Mouse (Mus musculus): ENCODE results near the gene Fosl1. TPM values are rescaled to one million over a fixed set of nuclear protein-coding genes. Genes with fewer than 3 reads are reported as not detected.

The Fosl1 gene
- polyA plus RNA-seq, 1 experiment from 2014 or later: not detected

DNA sequence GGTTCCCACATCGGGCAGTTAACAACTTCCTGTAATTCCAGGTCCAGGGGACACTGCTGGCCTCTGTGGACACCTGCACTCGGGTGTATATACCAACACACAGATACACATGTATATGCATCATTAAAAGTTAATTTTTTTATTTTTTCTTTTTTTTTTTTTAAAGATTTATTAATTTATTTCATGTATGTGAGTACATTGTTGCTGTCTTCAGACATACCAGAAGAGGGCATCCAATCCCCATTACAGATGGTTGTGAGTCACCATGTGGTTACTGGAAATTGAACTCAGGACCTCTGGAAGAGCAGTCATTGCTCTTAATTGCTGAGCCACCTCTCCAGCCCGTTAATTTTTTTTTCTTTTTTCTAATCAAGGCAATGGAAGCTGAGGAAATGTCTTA, 25.5 kb downstream of the Fosl1 start:
- Histone ChIP-seq H3K27me3 (no peaks in the 10 kb centered on the region), H3K9ac (replicated peaks) (no peak overlapping the region), H3K9me3 (0 out of 2 replicates have a peak, but pooled peaks cover 3% of the 10 kb centered on the region), H3K4me1 (replicated peaks) (peaks cover 25% of the 10 kb centered on the region), H3K4me2 (0 out of 2 replicates have a peak overlapping the region, but pooled peaks have one; percentile 79), H3K36me3 (peaks cover 20% of the 10 kb centered on the region), H3K4me3 (replicated peaks) (peak overlapping the region; percentile 76; the same call in 1 of the 2 replicates), H3K27ac (peak overlapping the region; percentile 94; the same call in 1 of the 2 replicates)
- WGBS: 85% methylated on average over 3 of the region's 3 CpGs
- no peak for ATAC-seq (ENCODE audit: insufficient number of reproducible peaks, insufficient read depth, low FRiP score, low TSS enrichment, low read depth)

DNA sequence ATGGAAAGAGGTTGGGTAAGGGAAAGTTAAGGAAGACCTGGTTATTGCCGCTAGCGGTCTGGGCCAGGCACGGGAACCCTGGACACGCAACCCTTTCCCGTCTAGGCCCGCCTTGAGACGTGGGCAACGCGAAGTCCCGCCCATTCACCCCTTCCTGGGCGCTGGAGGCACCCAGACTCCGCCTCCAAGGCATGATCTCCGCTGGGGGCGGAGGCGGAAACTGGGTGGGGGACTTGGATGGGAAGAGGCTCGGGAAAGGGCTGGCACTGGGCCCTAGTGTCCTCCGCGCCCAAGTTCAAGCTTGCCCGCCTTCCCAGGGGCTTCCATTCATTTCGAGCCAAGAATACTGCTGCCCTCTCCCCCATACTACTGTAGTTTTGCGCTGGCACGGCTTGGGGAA, 26.4 kb downstream of the Fosl1 start, which contains the start of gene Efemp2:
Efemp2 (plus strand) TSS at position 235 of the 400 bp plus-strand sequence.
- Histone ChIP-seq H3K9ac (replicated peaks) (peak within 1 kb of the TSS; percentile 93), H3K36me3 (peaks cover 27% of the 10 kb centered on the region), H3K4me3 (replicated peaks) (peak within 1 kb of the TSS; percentile 76), H3K9me3 (0 out of 2 replicates have a peak, but pooled peaks cover 3% of the 10 kb centered on the region), H3K4me1 (replicated peaks) (peaks cover 25% of the 10 kb centered on the region), H3K27me3 (no peaks in the 10 kb centered on the region), H3K27ac (peak within 1 kb of the TSS; percentile 94), H3K4me2 (peak within 1 kb of the TSS; percentile 79)
- WGBS: 1% methylated on average over 22 of the region's 22 CpGs
- peak; percentile 32 for ATAC-seq (ENCODE audit: insufficient number of reproducible peaks, insufficient read depth, low FRiP score, low TSS enrichment, low read depth)

DNA sequence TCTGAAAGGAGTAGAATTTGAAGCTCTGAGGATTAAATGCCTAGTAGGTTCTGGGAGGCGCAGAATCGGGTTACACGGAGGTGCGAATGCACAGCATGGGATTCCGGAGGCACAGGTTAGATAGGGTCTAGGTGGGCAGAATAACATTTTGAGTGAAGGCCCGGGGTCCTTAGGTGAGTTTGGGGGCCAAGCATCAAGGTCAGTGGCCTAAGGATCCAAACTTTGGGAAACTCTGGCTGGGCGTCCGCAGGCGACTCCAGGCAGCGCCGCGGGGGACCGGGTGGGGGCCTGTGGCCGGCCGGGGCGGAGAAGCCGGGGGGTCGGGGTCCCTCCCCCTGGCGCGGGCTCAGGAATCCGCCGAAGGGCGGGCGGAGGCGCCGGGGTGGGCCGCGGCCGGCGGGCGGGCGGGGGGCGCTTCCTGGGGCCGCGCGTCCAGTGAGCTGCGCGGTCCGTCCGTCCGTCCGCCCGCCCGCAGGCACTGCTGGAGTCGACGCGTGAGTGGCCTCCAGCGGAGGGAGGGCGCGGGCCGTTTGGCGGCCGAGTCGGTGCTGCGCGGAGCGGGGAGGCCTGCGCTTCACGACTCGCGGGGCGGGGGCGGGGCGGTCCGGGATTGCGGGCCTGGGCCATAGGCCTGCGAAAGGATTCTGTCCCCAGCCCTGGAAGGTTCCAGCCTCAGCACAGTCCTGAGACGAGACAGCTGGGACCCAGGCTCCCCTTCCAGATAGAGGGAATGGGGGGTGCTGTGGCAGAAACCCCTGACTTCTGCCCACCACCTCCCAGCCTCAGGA, 27.1 kb downstream of the Fosl1 start:
- H3K9me3 ChIP-seq: 0 out of 2 replicates have a peak, but pooled peaks cover 3% of the 10 kb centered on the region
- peaks cover 34% of the 10 kb centered on the region for H3K36me3 ChIP-seq
- H3K27me3 ChIP-seq: no peaks in the 10 kb centered on the region
- peak overlapping the region; percentile 94 for H3K27ac ChIP-seq
- peaks cover 25% of the 10 kb centered on the region for H3K4me1 ChIP-seq (replicated peaks)
- peak overlapping the region; percentile 79 for H3K4me2 ChIP-seq
- under 1% methylated on average over 66 of the region's 68 CpGs for WGBS
- H3K9ac ChIP-seq (replicated peaks): peak overlapping the region; percentile 93
- H3K4me3 ChIP-seq (replicated peaks): peak overlapping the region; percentile 76
- ATAC-seq (ENCODE audit: insufficient number of reproducible peaks, insufficient read depth, low FRiP score, low TSS enrichment, low read depth): peak; percentile 43

DNA sequence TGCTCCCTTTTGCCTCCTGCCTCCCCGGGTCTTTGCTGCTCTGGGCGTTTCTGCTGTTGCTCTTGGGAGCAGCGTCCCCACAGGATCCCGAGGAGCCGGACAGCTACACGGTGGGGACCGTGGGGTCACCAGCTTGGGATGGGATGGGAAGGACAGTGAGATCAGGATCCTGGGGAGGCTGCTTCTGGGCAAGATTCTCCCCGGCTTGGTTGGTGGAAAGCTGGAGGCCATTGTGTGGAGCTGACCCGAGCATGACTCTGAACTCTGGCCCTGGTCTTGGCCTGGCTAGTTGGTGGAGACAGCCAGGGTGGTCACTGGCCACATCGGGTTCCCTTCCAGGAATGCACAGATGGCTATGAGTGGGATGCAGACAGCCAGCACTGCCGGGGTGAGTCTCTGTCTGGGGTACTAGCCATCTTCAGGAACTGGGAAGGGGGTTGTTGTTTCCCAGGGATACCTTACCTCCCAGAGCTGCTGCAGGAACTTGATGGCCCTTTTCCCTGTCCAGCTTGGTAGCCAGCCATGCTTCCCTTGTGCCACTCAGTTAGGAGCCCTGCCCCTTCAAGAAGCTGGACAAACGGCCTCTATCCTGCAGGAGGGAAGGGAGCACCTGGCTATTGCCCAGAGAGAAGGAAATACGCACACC, 27.8 kb downstream of the Fosl1 start:
- Histone ChIP-seq H3K4me2 (peak overlapping the region; percentile 79), H3K27me3 (no peaks in the 10 kb centered on the region), H3K36me3 (peaks cover 41% of the 10 kb centered on the region), H3K4me1 (replicated peaks) (peaks cover 25% of the 10 kb centered on the region), H3K27ac (peak overlapping the region; percentile 94), H3K9me3 (0 out of 2 replicates have a peak, but pooled peaks cover 3% of the 10 kb centered on the region), H3K4me3 (replicated peaks) (peak overlapping the region; percentile 76), H3K9ac (replicated peaks) (peak overlapping the region; percentile 93)
- WGBS: 15% methylated on average over 13 of the region's 13 CpGs
- ATAC-seq (ENCODE audit: insufficient number of reproducible peaks, insufficient read depth, low FRiP score, low TSS enrichment, low read depth): peak; percentile 18

DNA sequence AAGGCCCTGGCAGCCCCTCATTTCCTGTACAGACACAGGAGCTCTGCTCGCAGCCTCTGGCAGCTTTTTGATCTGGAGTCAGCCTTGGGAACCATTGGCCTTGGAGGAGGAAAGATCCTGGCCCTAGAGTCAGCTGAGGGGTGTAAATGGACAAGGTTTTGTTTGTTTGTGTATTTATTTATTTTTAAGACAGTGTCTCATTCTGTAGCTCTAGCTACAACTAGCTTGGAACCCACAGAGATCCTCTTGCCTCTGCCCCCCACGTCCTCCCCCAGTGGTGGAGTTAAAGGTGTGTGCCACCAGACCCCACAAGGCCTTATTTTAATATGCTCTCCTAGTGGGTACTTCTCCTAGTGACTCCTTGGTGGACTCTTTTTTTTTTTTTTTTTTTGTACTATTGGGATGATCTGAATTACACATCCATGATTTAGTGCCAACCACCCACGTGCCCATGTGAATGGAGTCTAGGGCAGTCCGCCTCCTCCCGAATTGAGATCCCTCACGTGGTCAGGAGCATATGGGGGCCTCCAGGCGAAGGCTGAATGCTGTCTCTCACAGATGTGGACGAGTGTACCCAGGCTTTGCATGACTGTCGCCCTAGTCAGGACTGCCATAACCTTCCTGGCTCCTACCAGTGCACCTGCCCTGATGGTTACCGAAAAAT, 29.8 kb downstream of the Fosl1 start:
- Histone ChIP-seq H3K4me2 (no peak overlapping the region), H3K9me3 (0 out of 2 replicates have a peak, but pooled peaks cover 3% of the 10 kb centered on the region), H3K4me1 (replicated peaks) (peaks cover 25% of the 10 kb centered on the region), H3K36me3 (peaks cover 61% of the 10 kb centered on the region), H3K27me3 (no peaks in the 10 kb centered on the region), H3K9ac (replicated peaks) (no peak overlapping the region), H3K4me3 (replicated peaks) (no peak overlapping the region), H3K27ac (no peak overlapping the region)
- no peak for ATAC-seq (ENCODE audit: insufficient number of reproducible peaks, insufficient read depth, low FRiP score, low TSS enrichment, low read depth)
- 85% methylated on average over 10 of the region's 10 CpGs for WGBS

DNA sequence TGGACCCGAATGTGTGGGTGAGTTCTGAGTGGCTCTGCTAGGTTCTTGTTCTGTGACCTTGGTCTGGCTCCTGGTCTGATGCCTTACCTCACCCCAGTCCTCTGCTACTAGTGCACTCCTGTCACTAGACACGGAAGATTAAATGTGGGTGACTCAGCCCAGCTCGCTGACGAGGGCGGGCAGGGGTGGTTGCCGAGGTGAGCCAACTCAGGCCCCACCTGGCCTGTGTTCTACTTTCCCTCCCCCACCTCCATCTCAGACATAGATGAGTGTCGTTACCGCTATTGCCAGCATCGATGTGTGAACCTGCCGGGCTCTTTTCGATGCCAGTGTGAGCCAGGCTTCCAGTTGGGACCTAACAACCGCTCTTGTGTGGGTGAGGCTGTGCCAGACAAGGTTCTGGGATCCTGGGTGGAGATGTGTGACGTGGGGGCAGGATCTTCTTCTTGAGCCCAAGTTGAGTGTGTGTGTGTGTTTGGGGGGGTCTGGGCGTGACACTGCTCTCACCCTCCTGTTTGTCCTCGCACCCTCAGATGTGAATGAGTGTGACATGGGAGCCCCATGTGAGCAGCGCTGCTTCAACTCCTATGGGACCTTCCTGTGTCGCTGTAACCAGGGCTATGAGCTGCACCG, 30.4 kb downstream of the Fosl1 start:
- Histone ChIP-seq H3K27me3 (no peaks in the 10 kb centered on the region), H3K9me3 (0 out of 2 replicates have a peak, but pooled peaks cover 3% of the 10 kb centered on the region), H3K4me3 (replicated peaks) (no peak overlapping the region), H3K27ac (no peak overlapping the region), H3K4me1 (replicated peaks) (peaks cover 25% of the 10 kb centered on the region), H3K4me2 (no peak overlapping the region), H3K36me3 (peaks cover 67% of the 10 kb centered on the region), H3K9ac (replicated peaks) (no peak overlapping the region)
- WGBS: 93% methylated on average over 18 of the region's 18 CpGs
- no peak for ATAC-seq (ENCODE audit: insufficient number of reproducible peaks, insufficient read depth, low FRiP score, low TSS enrichment, low read depth)

DNA sequence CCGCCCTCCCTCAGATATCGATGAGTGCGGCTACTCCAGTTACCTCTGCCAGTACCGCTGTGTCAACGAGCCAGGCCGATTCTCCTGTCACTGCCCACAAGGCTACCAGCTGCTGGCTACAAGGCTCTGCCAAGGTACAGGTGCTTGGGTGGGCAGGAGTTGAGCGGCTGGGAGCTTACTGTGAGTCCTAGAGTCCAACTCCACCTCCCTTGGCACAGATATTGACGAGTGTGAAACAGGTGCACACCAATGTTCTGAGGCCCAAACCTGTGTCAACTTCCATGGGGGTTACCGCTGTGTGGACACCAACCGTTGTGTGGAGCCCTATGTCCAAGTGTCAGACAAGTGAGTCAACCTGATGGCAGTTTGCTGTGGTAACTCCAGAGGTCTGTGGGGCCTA, 32.7 kb downstream of the Fosl1 start:
- 88% methylated on average over 10 of the region's 10 CpGs for WGBS
- H3K27ac ChIP-seq: no peak overlapping the region
- H3K9ac ChIP-seq (replicated peaks): no peak overlapping the region
- no peak for ATAC-seq (ENCODE audit: insufficient number of reproducible peaks, insufficient read depth, low FRiP score, low TSS enrichment, low read depth)
- H3K9me3 ChIP-seq: no peaks in the 10 kb centered on the region
- peaks cover 90% of the 10 kb centered on the region for H3K36me3 ChIP-seq
- no peak overlapping the region for H3K4me2 ChIP-seq
- H3K4me1 ChIP-seq (replicated peaks): peaks cover 16% of the 10 kb centered on the region
- no peaks in the 10 kb centered on the region for H3K27me3 ChIP-seq
- no peak overlapping the region for H3K4me3 ChIP-seq (replicated peaks)

DNA sequence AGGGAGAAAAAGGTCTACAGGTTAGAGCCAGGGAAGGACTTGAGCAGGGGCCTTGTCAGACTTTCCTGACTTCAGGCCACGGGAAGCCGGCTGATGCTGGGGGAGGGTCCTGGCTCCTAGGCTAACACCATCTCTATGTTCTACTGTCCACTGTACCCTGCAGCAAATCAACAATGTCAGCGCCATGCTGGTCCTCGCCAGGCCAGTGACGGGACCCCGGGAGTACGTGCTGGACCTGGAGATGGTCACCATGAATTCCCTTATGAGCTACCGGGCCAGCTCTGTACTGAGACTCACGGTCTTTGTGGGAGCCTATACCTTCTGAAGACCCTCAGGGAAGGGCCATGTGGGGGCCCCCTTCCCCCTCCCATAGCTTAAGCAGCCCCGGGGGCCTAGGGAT, 34.1 kb downstream of the Fosl1 start:
- Histone ChIP-seq H3K4me1 (replicated peaks) (peaks cover 7% of the 10 kb centered on the region; the same call in 1 of the 2 replicates), H3K27me3 (no peaks in the 10 kb centered on the region), H3K4me2 (no peak overlapping the region), H3K36me3 (peaks cover 98% of the 10 kb centered on the region), H3K27ac (no peak overlapping the region), H3K9ac (replicated peaks) (no peak overlapping the region), H3K4me3 (replicated peaks) (no peak overlapping the region), H3K9me3 (no peaks in the 10 kb centered on the region)
- WGBS: 89% methylated on average over 10 of the region's 10 CpGs
- no peak for ATAC-seq (ENCODE audit: insufficient number of reproducible peaks, insufficient read depth, low FRiP score, low TSS enrichment, low read depth)

DNA sequence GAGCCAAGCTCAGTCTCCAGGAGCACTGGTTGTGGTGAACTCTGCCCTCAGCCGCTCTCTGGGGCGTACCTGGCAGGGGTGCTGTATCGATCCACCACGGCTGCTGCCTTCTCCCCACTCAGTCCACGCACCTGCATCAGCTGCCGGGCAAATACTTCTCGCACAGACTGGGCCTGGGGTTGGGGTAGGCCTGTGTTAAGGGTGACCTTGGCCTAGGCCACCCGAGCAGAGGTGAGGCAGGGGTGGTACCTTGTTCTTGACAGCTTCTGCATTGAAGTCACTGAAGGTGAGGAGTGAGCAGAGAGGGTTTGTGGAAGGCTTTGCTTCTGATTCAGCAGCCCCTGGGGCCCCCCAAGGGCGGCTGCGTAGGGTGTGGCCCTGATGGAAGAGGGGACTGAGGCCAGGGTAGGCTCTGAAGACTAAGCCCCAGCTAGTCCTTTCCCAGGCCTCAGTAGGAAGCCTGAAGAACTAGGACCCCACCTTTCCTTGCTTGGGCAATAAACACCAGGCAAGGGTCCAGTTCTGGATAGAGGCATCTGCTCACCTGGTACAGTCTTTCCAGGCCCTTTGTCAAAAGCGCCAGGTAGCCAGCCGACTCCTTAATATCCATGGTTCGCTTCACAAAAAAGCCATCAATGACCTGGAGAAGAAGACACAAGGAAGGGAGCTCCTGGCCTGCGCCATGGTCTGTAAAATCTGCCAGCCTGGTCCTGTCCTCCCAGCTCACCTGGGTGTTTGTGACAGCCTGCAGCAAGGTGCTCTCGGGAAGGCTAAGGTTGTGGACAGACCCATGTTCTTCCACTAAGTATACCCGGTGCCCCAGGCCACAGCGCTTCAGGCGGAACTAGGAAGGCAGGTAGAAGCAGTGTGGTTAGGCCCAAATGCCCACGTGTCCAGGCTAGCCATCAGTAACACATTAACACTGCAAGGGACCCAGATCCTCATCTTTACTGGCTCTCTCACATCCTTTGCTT, 36.3 kb downstream of the Fosl1 start:
- no peaks in the 10 kb centered on the region for H3K27me3 ChIP-seq
- H3K4me3 ChIP-seq (replicated peaks): no peak overlapping the region
- H3K27ac ChIP-seq: no peak overlapping the region
- peaks cover 16% of the 10 kb centered on the region for H3K4me1 ChIP-seq (replicated peaks)
- ATAC-seq (ENCODE audit: insufficient number of reproducible peaks, insufficient read depth, low FRiP score, low TSS enrichment, low read depth): no peak
- no peak overlapping the region for H3K4me2 ChIP-seq
- no peak overlapping the region for H3K9ac ChIP-seq (replicated peaks)
- H3K9me3 ChIP-seq: no peaks in the 10 kb centered on the region
- peaks cover 81% of the 10 kb centered on the region for H3K36me3 ChIP-seq
- WGBS: 92% methylated on average over 19 of the region's 19 CpGs

DNA sequence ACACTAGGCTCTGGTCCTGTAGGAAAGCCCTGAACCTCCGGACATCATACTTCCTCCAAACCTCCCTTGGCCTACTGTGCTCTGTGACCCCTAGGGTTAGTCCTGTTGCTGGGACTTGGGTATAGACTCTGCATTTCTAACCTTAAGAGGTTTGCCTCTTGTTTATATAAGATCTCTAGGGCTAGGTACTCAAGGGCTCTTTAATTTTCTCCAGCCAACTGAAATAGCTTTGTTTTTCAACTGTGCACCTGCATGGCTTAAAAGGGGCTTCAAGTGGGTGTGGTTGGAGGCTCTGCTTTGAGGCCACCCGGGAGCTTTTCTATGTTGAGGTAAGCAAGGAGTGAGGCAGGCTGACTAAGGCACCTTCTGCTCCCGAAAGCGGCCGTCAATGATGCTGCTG, 37.1 kb downstream of the Fosl1 start:
- H3K9me3 ChIP-seq: no peaks in the 10 kb centered on the region
- peaks cover 72% of the 10 kb centered on the region for H3K36me3 ChIP-seq
- H3K4me2 ChIP-seq: no peak overlapping the region
- peaks cover 16% of the 10 kb centered on the region for H3K4me1 ChIP-seq (replicated peaks)
- 82% methylated on average over 5 of the region's 5 CpGs for WGBS
- no peak overlapping the region for H3K27ac ChIP-seq
- no peaks in the 10 kb centered on the region for H3K27me3 ChIP-seq
- no peak overlapping the region for H3K4me3 ChIP-seq (replicated peaks)
- no peak for ATAC-seq (ENCODE audit: insufficient number of reproducible peaks, insufficient read depth, low FRiP score, low TSS enrichment, low read depth)
- H3K9ac ChIP-seq (replicated peaks): no peak overlapping the region
